Mouse (Mus musculus) lung, postnatal 0 days (tissue): Measurements from ENCODE around the gene Fuca2.

Source experiments
- CTCF ChIP-seq: IDR thresholded peaks from 2 replicates; pipeline ENCODE4 v1.5.1; 2016; ENCODE audit warnings: antibody characterized with exemption, mild to moderate bottlenecking
- EP300 ChIP-seq: IDR thresholded peaks from 2 replicates; pipeline ENCODE4 v1.6.1; 2016; ENCODE audit warnings: antibody characterized with exemption, mild to moderate bottlenecking, control low read depth

GRCm38 (mm10) chr10:13541721-13542120 is 42.4 kb downstream of the Fuca2 start:
- TF ChIP-seq CTCF = no peak
- TF ChIP-seq EP300 = peak; percentile 44; the same call in 1 of the 2 replicates
